Mouse (Mus musculus): Measurements from ENCODE around the gene Lrig1. TPM values are rescaled to one million over a fixed set of nuclear protein-coding genes. Genes with fewer than 3 reads are reported as not detected.

Lrig1 gene
- polyA plus RNA-seq, 1 experiment from 2014 or later: 8.1 TPM

GRCm38 (mm10) chr6:94676840-94677239 is 23.1 kb downstream of the Lrig1 start:
- Histone ChIP-seq H3K36me3 (ENCODE audit: insufficient read depth, low read length) (no peaks in the 10 kb centered on the region), H3K4me2 (replicated peaks; ENCODE audit: low read depth, low read length) (0 out of 2 replicates have a peak overlapping the region, but pooled peaks have one; percentile 14), H3K27me3 (replicated peaks; ENCODE audit: insufficient read depth, low read length) (no peaks in the 10 kb centered on the region), H3K9ac (replicated peaks; ENCODE audit: low read depth) (no peak overlapping the region), H3K4me1 (ENCODE audit: insufficient read depth, low read depth, low read length) (peaks cover 10% of the 10 kb centered on the region), H3K4me3 (ENCODE audit: low read depth, low read length) (no peak overlapping the region), H3K9me3 (ENCODE audit: low read length) (no peaks in the 10 kb centered on the region), H3K27ac (ENCODE audit: low read length) (peak overlapping the region; percentile 4; the same call in 1 of the 2 replicates)
- DNase-seq (ENCODE audit: low spot score): peak; percentile 81
- WGBS: 49% methylated on average over 3 of the region's 3 CpGs
- TF ChIP-seq EP300 (IDR thresholded peaks at IDR 0.05): peak; percentile 53; the same call in 1 of the 2 replicates
- TF ChIP-seq CTCF (IDR thresholded peaks at IDR 0.05): no peak
- ATAC-seq: peak; percentile 89

- Histone ChIP-seq H3K27ac (ENCODE audit: low read length) (no peak overlapping the region), H3K4me1 (ENCODE audit: insufficient read depth, low read depth, low read length) (peaks cover 6% of the 10 kb centered on the region), H3K9ac (replicated peaks; ENCODE audit: low read depth) (no peak overlapping the region), H3K4me3 (ENCODE audit: low read depth, low read length) (no peak overlapping the region), H3K27me3 (replicated peaks; ENCODE audit: insufficient read depth, low read length) (no peaks in the 10 kb centered on the region), H3K36me3 (ENCODE audit: insufficient read depth, low read length) (no peaks in the 10 kb centered on the region), H3K4me2 (replicated peaks; ENCODE audit: low read depth, low read length) (0 out of 2 replicates have a peak overlapping the region, but pooled peaks have one; percentile 14), H3K9me3 (ENCODE audit: low read length) (no peaks in the 10 kb centered on the region)
- WGBS: 38% methylated on average over 7 of the region's 7 CpGs
- DNase-seq (ENCODE audit: low spot score) (no peak), ATAC-seq (no peak)
- TF ChIP-seq CTCF (IDR thresholded peaks at IDR 0.05) (no peak), EP300 (IDR thresholded peaks at IDR 0.05) (no peak)
Measured at GRCm38 (mm10) chr6:94676300-94676699, 23.7 kb downstream of the Lrig1 start.

GRCm38 (mm10) chr6:94672426-94672825 is 27.5 kb downstream of the Lrig1 start:
- Histone ChIP-seq H3K4me2 (replicated peaks; ENCODE audit: low read depth, low read length) (no peak overlapping the region), H3K9me3 (ENCODE audit: low read length) (no peaks in the 10 kb centered on the region), H3K27me3 (replicated peaks; ENCODE audit: insufficient read depth, low read length) (no peaks in the 10 kb centered on the region), H3K4me3 (ENCODE audit: low read depth, low read length) (no peak overlapping the region), H3K27ac (ENCODE audit: low read length) (no peak overlapping the region), H3K36me3 (ENCODE audit: insufficient read depth, low read length) (no peaks in the 10 kb centered on the region), H3K9ac (replicated peaks; ENCODE audit: low read depth) (no peak overlapping the region), H3K4me1 (ENCODE audit: insufficient read depth, low read depth, low read length) (peaks cover 10% of the 10 kb centered on the region)
- DNase-seq (ENCODE audit: low spot score) (no peak), ATAC-seq (no peak)
- TF ChIP-seq CTCF (IDR thresholded peaks at IDR 0.05) (no peak), EP300 (IDR thresholded peaks at IDR 0.05) (no peak)
- WGBS: 70% methylated on average over 2 of the region's 2 CpGs

GRCm38 (mm10) chr6:94669370-94669769 is 30.6 kb downstream of the Lrig1 start:
- DNase-seq (ENCODE audit: low spot score): no peak
- H3K27me3 ChIP-seq (replicated peaks; ENCODE audit: insufficient read depth, low read length): no peaks in the 10 kb centered on the region
- H3K9ac ChIP-seq (replicated peaks; ENCODE audit: low read depth): no peak overlapping the region
- H3K4me1 ChIP-seq (ENCODE audit: insufficient read depth, low read depth, low read length): peaks cover 5% of the 10 kb centered on the region; the same call in 1 of the 2 replicates
- 67% methylated on average over 6 of the region's 6 CpGs for WGBS
- no peak for ATAC-seq
- no peaks in the 10 kb centered on the region for H3K36me3 ChIP-seq (ENCODE audit: insufficient read depth, low read length)
- H3K4me3 ChIP-seq (ENCODE audit: low read depth, low read length): no peak overlapping the region
- H3K4me2 ChIP-seq (replicated peaks; ENCODE audit: low read depth, low read length): no peak overlapping the region
- H3K27ac ChIP-seq (ENCODE audit: low read length): no peak overlapping the region
- TF ChIP-seq CTCF (IDR thresholded peaks at IDR 0.05): no peak
- no peak for TF ChIP-seq EP300 (IDR thresholded peaks at IDR 0.05)
- no peaks in the 10 kb centered on the region for H3K9me3 ChIP-seq (ENCODE audit: low read length)

GRCm38 (mm10) chr6:94668204-94668863 is 31.6 kb downstream of the Lrig1 start:
- Histone ChIP-seq H3K4me1 (ENCODE audit: insufficient read depth, low read depth, low read length) (peaks cover 5% of the 10 kb centered on the region; the same call in 1 of the 2 replicates), H3K9me3 (ENCODE audit: low read length) (no peaks in the 10 kb centered on the region), H3K27ac (ENCODE audit: low read length) (no peak overlapping the region), H3K4me2 (replicated peaks; ENCODE audit: low read depth, low read length) (peak overlapping the region; percentile 20; the same call in 1 of the 2 replicates), H3K36me3 (ENCODE audit: insufficient read depth, low read length) (no peaks in the 10 kb centered on the region), H3K9ac (replicated peaks; ENCODE audit: low read depth) (no peak overlapping the region), H3K27me3 (replicated peaks; ENCODE audit: insufficient read depth, low read length) (no peaks in the 10 kb centered on the region), H3K4me3 (ENCODE audit: low read depth, low read length) (no peak overlapping the region)
- TF ChIP-seq CTCF (IDR thresholded peaks at IDR 0.05) (no peak), EP300 (IDR thresholded peaks at IDR 0.05) (no peak)
- WGBS: 25% methylated on average over 13 of the region's 13 CpGs
- ATAC-seq (no peak), DNase-seq (ENCODE audit: low spot score) (no peak)

GRCm38 (mm10) chr6:94667131-94667530 is 32.8 kb downstream of the Lrig1 start:
- no peak for DNase-seq (ENCODE audit: low spot score)
- ATAC-seq: no peak
- no peaks in the 10 kb centered on the region for H3K36me3 ChIP-seq (ENCODE audit: insufficient read depth, low read length)
- no peaks in the 10 kb centered on the region for H3K27me3 ChIP-seq (replicated peaks; ENCODE audit: insufficient read depth, low read length)
- no peak overlapping the region for H3K4me3 ChIP-seq (ENCODE audit: low read depth, low read length)
- peaks cover 5% of the 10 kb centered on the region; the same call in 1 of the 2 replicates for H3K4me1 ChIP-seq (ENCODE audit: insufficient read depth, low read depth, low read length)
- no peak overlapping the region for H3K9ac ChIP-seq (replicated peaks; ENCODE audit: low read depth)
- no peak overlapping the region for H3K27ac ChIP-seq (ENCODE audit: low read length)
- no peak overlapping the region for H3K4me2 ChIP-seq (replicated peaks; ENCODE audit: low read depth, low read length)
- H3K9me3 ChIP-seq (ENCODE audit: low read length): no peaks in the 10 kb centered on the region
- 80% methylated on average over 4 of the region's 4 CpGs for WGBS
- TF ChIP-seq CTCF (IDR thresholded peaks at IDR 0.05) (no peak), EP300 (IDR thresholded peaks at IDR 0.05) (no peak)

Data from lung, postnatal 0 days (tissue).